Mouse (Mus musculus) layer of hippocampus, postnatal 10 days (tissue): ENCODE measurements around the gene Nphs1. TPM values are rescaled to one million over a fixed set of nuclear protein-coding genes. Genes with fewer than 3 reads are reported as not detected.
"Not testable (repeated sequence)": the region's sequence is repeated elsewhere in the genome, so short reads cannot be mapped to it uniquely, and the experiment has no call there.

Experiments used
- DNase-seq, 2 experiments: peaks; one replicate each; pipeline ENCODE4 v3.0.0; 2021; ENCODE audit warnings: low spot score in 2 of 2
- total RNA-seq, 2 experiments: library from RNA; stranded (reverse); gene quantifications; 2 replicates each; pipeline ENCODE4 v1.2.3; 2021

Gene Nphs1
- total RNA-seq, 2 experiments from 2014 or later, result 0.55 to 0.62 TPM

- DNase-seq, result peak; percentile 63 to 69
Measured at GRCm38 (mm10) chr7:30490251-30490956, 32.3 kb downstream of the Nphs1 start.

- DNase-seq, result no peak
Measured at GRCm38 (mm10) chr7:30490957-30491307, 32.8 kb downstream of the Nphs1 start.

DNA sequence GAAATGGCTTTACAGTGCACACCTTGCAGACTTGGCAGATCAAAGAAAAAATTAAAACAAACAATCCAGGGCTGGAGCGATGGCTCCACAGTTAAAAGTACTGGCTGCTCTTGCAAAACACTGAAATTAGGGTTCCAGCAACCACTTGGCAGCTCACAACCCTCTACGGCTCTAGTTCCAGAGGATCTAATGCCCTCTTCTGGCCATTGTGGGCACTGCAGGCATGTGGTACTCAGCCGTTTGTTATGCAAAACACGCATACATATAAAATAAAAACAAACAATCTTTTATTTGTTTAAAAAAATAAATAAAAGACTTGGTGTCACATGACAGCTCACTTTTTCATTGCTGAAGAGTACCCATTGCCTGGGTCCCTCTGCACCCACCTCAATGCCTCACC, 34.6 kb downstream of the Nphs1 start:
- DNase-seq, result peak; percentile 90

DNA sequence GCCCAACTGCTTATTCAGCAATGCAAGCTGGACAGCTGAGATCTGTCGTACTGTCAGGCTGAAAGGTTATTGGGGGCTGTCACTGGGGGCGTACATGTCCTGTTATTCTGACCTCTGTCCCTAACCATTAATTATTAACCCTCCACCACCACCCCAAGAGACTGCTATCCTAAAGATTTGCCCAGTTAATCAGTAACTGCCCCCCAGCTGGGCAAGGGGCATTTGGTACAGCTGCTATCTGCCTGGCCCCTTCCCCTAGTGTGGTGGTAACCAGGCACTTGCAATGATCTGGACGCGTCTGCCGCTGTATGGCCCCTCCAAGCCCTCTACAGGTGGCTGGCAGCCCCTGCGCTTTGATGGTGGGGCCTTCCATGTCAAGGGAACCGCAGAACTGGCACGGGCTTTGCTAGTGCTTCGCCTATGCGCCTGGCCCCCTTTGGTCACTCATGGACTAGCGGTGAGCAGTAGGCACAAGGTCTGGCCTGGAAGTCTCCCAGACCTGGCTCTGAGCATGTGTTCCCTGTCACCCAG, 35.4 kb downstream of the Nphs1 start, which contains the start of gene Prodh2:
TSS of gene Prodh2 (plus strand) at position 222 of the 531 bp plus-strand sequence.
- no peak for DNase-seq

DNA sequence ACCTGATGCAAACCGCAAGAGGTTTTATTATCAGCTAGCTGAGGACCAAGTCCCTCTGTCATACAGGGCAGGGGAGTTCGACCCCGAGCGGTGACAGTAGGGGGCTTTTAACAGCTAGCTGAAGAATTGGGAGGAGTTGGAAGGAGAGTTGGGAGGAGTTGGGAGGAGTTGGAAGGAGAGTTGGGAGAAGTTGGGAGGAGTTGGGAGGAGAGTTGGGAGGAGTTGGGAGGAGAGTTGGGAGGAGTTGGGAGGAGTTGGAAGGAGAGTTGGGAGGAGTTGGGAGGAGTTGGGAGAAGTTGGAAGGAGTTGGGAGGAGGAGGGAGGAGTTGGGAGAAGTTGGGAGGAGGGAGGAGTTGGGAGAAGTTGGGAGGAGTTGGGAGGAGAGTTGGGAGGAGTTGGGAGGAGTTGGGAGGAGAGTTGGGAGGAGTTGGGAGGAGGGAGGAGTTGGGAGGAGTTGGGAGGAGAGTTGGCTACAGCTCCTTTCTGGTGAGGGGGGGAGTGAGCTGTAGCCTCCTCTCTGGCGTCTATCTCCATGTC, 37.5 kb downstream of the Nphs1 start:
- DNase-seq, result not testable (repeated sequence)

DNA sequence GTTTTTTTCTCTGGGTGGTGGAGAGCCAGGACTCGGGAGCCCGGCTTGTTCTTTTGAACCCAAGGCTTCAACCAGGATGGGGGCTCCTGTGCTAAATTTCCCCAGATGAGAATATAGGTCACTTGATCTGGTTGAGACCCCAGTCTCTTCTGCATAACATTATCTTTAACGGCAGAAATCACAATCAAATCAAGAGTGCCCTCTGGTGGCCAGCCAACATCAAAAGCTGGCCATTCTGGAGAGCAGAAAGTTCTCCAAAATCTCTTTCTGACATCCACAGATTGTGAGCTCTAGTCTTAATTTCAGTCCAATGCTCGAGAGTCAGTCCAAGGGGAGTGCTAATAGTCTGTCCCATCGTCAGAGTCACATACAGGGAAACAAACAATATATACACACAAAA, 43.0 kb downstream of the Nphs1 start:
- DNase-seq, result not testable (repeated sequence)

GRCm38 (mm10) chr7:30508061-30508460, 49.9 kb downstream of the Nphs1 start:
- DNase-seq, result no peak

DNA sequence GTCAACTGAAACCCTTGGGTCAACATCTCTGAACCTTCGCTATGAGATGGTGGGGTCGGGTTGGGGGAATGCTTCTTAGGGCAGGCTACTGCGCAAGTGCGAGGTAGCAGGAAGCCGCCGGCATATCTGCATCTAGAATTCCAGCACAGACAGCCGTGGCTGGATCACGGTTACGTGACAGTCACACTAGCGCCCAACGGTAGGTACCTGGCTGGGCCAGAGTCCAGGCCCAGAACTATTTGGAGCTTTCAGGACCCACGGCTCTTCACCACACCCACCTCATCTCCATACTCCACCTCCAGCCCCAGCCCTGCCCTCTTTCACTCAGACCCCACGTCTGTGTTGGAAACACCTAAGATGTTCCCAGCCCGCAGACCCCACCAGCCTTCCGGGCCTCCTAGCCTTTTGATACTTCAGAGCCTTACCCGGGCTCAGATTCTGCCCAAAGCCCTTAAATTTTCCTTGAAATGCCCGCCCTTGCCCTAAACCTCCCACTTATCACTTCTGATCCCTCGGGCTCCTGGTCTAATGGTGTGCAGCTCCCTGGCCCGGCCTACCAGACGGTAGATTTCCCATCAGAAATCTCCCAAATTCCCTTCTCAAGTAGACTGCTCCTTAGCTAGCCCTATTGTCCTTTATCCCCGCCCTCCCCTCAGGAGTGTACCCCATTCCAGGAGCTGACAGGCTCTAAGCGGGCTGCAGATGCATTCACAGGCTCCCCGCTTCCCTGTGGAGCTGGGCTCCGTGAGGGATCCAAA, 57.1 kb downstream of the Nphs1 start:
- DNase-seq, result no peak

DNA sequence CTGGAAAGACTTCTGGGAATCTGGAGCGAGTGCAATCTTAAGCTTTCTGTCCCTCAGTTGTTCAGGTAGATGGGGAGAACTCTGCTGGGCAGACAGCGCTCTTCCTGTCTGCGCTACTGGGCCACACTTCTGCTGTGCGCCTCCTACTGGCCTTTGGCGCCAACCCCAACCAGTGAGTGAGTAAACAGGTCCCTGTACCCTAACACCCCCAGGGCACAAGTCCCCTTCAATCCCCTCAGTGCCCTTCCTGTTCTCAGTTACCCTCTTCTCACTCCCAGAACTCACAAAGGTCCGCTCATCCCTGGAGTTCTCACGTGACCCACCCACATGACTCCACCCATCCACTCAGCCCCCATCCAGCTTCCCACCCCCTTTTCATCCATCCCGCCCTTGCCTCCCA, 60.2 kb downstream of the Nphs1 start:
- DNase-seq, result no peak

DNA sequence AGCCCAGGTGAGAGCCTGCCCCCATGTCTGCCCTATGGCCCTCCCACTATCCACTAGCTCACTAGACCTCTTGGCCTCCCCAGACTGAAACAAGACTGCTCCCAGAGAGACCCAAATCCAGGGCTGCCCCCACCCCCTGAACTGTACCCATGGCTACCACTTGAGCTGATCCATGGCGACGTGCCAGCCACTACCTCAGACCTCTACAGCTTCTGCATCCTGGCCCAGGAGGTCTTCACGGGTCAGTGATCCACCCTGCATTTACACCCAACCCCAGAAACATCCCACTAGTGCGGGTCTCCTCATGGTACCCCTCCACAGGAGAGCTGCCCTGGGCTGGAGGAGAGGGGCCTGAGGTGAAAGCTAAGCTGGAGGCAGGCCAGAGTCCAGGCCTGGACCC, 62.3 kb downstream of the Nphs1 start:
- DNase-seq, result no peak

DNA sequence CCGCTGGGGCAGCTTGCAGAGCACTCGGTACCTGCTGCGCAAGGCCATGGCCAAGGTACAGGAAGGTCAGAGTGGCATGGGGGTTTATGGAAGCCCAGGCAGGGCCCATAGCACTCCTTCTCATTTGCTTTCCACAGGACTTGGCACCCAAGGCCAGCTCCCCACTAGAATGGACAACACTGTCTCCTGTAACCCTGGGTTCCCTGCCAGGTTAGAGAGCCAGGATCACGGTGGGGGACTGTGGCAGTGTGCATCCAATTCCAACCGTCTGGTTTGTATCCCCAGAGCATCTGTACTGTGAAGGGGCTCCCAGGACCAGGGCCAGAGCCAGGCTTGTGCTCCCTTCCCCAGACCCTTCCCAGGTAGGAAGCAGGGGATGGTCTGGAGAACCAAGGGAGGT, 62.7 kb downstream of the Nphs1 start:
- DNase-seq, result no peak

- DNase-seq, result no peak
Measured at GRCm38 (mm10) chr7:30522871-30523270, 64.8 kb downstream of the Nphs1 start.

- no peak for DNase-seq
Measured at GRCm38 (mm10) chr7:30524487-30524886, 66.4 kb downstream of the Nphs1 start.

- DNase-seq, result no peak
Measured at GRCm38 (mm10) chr7:30525954-30526353, 67.8 kb downstream of the Nphs1 start.

DNA sequence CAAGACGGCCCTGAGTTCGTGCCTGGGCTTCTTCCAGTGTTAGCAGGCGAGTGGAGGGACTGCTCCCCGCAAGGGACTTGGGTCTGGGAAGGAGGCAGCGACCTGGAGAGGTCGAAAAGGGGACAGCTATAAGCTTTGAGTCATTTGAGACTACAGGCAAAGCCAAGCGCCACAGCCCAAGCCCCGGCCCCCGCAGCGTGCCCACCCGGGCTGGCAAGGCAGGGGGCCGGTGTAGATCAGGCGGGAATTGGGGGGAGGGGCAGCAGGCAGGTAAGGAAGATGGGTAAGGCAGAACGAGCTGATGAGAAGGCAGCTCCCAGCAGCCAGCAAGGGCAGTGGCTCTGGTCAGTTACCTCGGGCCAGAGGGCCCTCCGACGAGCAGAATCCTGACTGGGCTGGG, 68.3 kb downstream of the Nphs1 start:
- DNase-seq, result no peak

GRCm38 (mm10) chr7:30526981-30527380, 68.9 kb downstream of the Nphs1 start:
- no peak for DNase-seq

DNA sequence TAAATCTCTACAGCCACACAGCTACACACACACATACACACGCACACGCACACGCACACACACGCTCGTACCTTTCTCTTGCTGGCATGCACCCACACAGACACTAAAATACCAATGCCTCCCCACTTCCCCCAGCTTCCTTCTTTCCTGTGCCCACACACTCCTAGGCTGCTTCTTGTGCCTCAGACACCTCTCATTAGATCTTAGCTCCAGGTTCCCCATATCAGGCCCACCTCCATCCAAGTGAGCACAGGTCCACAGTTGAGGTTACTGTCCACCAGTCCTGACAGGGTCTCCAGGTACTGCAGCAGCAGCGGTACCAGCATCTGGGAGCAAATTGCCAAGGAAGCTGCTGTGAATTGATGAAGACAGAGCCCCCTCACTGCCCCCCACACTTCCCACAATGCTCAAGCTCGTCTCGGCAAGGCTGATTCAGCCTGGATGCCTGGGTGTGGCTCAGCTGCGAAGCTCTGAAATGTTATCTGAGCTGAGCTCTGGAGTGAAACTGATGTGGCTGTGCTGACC, 73.2 kb downstream of the Nphs1 start:
- DNase-seq, result no peak

GRCm38 (mm10) chr7:30532931-30533330, 74.8 kb downstream of the Nphs1 start:
- no peak for DNase-seq

- peak; percentile 44 to 59 for DNase-seq
Measured at GRCm38 (mm10) chr7:30533941-30534632, 76.0 kb downstream of the Nphs1 start.

- DNase-seq, result peak; percentile 96 to 98
Measured at GRCm38 (mm10) chr7:30534633-30535577, 76.8 kb downstream of the Nphs1 start, which contains the start of gene Arhgap33. Gene Arhgap33 (minus strand): TSS chr7:30535060.
